Mouse (Mus musculus) bone marrow macrophage, adult 2 months (primary cell): ENCODE data around the gene Clk1.

Experiments used
- CTCF ChIP-seq: IDR thresholded peaks from 2 replicates; pipeline ENCODE4 v1.5.1; 2012; ENCODE audit warnings: low read depth, mild to moderate bottlenecking, low read length, moderate library complexity
- POLR2A ChIP-seq: IDR thresholded peaks from 2 replicates; pipeline ENCODE4 v1.6.1; 2012; ENCODE audit warnings: mild to moderate bottlenecking, low read depth, low read length, borderline replicate concordance

DNA sequence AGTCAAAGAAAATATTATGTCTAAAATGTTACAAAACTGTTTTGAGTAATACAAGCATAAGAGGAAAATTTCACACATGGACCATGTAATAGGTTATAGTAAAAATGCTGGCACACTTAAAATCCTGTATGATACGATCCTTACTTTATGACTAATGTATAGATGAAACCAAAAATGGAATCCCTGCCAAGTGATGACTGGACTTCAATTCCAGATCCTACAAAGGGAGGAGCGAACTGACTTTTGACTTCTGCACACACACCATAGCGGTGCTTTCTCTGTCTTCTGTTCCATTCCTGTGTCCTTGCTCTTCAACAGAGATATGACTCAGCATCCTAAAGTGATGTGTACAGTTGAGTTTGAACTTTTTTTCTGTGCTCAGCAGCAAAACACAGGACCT, 36.7 kb upstream of the Clk1 start:
- TF ChIP-seq POLR2A (no peak), CTCF (no peak)
